Mouse (Mus musculus): ENCODE measurements at regions not wholly inside any gene's neighbourhood (a gene's known extent, or its start where the extent isn't known, plus 50 kb on each side); places are given as distances from the start of the nearest gene placed in this dataset.

GRCm38 (mm10) chr9:46819376-46819775, 179.2 kb upstream of the Gm4791 start:
- Histone ChIP-seq H3K27ac (no peak overlapping the region), H3K9ac (ENCODE audit: low read depth, low read length) (no peak overlapping the region), H3K36me3 (ENCODE audit: control insufficient read depth, insufficient read depth, low read length) (no peaks in the 10 kb centered on the region), H3K4me1 (ENCODE audit: control insufficient read depth, insufficient read depth, low read length) (no peaks in the 10 kb centered on the region), H3K79me2 (replicated peaks; ENCODE audit: control insufficient read depth, insufficient read depth, low read length) (no peaks in the 10 kb centered on the region), H3K4me3 (no peak overlapping the region), H3K27me3 (ENCODE audit: control insufficient read depth, insufficient read depth, low read length) (no peaks in the 10 kb centered on the region)
- TF ChIP-seq POLR2A (IDR thresholded peaks at IDR 0.05; ENCODE audit: insufficient read depth, low read depth, low read length) (no peak), CTCF (IDR thresholded peaks at IDR 0.05) (no peak), EP300 (IDR thresholded peaks at IDR 0.05; ENCODE audit: insufficient read depth, low read depth, low read length) (no peak)
- WGBS, result 53% methylated on average over 6 of the region's 6 CpGs
- intact Hi-C loops (cut with DNase I), result loop anchor here (10.0 kb wide), 1 partner anchor 425 kb away; no protein-coding TSS in a partner anchor
- DNase-seq, result no peak

GRCm38 (mm10) chr9:46816126-46816525, 182.4 kb upstream of the Gm4791 start:
- Histone ChIP-seq H3K27ac (no peak overlapping the region), H3K36me3 (ENCODE audit: control insufficient read depth, insufficient read depth, low read length) (no peaks in the 10 kb centered on the region), H3K27me3 (ENCODE audit: control insufficient read depth, insufficient read depth, low read length) (no peaks in the 10 kb centered on the region), H3K4me3 (no peak overlapping the region), H3K79me2 (replicated peaks; ENCODE audit: control insufficient read depth, insufficient read depth, low read length) (no peaks in the 10 kb centered on the region), H3K9ac (ENCODE audit: low read depth, low read length) (no peak overlapping the region), H3K4me1 (ENCODE audit: control insufficient read depth, insufficient read depth, low read length) (no peaks in the 10 kb centered on the region)
- DNase-seq, result no peak
- 49% methylated on average over 5 of the region's 5 CpGs for WGBS
- intact Hi-C loops (cut with DNase I), result loop anchor here (10.0 kb wide), 1 partner anchor 421 kb away; no protein-coding TSS in a partner anchor
- no peak for TF ChIP-seq EP300 (IDR thresholded peaks at IDR 0.05; ENCODE audit: insufficient read depth, low read depth, low read length)
- TF ChIP-seq POLR2A (IDR thresholded peaks at IDR 0.05; ENCODE audit: insufficient read depth, low read depth, low read length), result no peak
- no peak for TF ChIP-seq CTCF (IDR thresholded peaks at IDR 0.05)

- H3K79me2 ChIP-seq (replicated peaks; ENCODE audit: control insufficient read depth, insufficient read depth, low read length), result no peaks in the 10 kb centered on the region
- peak; percentile 29 to 57 for DNase-seq
- TF ChIP-seq CTCF (IDR thresholded peaks at IDR 0.05) (peak; percentile 93), POLR2A (IDR thresholded peaks at IDR 0.05; ENCODE audit: insufficient read depth, low read depth, low read length) (no peak), EP300 (IDR thresholded peaks at IDR 0.05; ENCODE audit: insufficient read depth, low read depth, low read length) (no peak)
- no peaks in the 10 kb centered on the region for H3K4me1 ChIP-seq (ENCODE audit: control insufficient read depth, insufficient read depth, low read length)
- H3K36me3 ChIP-seq (ENCODE audit: control insufficient read depth, insufficient read depth, low read length), result no peaks in the 10 kb centered on the region
- 18% methylated on average over 22 of the region's 22 CpGs for WGBS
- intact Hi-C loops (cut with DNase I), result loop anchor here (2.0 to 10.0 kb wide), 2 partner anchors 420 to 460 kb away; no protein-coding TSS in a partner anchor
- no peak overlapping the region for H3K4me3 ChIP-seq
- no peaks in the 10 kb centered on the region for H3K27me3 ChIP-seq (ENCODE audit: control insufficient read depth, insufficient read depth, low read length)
- no peak overlapping the region for H3K9ac ChIP-seq (ENCODE audit: low read depth, low read length)
- H3K27ac ChIP-seq, result no peak overlapping the region
Observed at GRCm38 (mm10) chr9:46814478-46815241, 183.9 kb upstream of the Gm4791 start.

GRCm38 (mm10) chr9:46810266-46810665, 188.3 kb upstream of the Gm4791 start:
- WGBS, result 76% methylated on average over 7 of the region's 7 CpGs
- no peak overlapping the region for H3K27ac ChIP-seq
- no peaks in the 10 kb centered on the region for H3K36me3 ChIP-seq (ENCODE audit: control insufficient read depth, insufficient read depth, low read length)
- H3K4me1 ChIP-seq (ENCODE audit: control insufficient read depth, insufficient read depth, low read length), result no peaks in the 10 kb centered on the region
- no peak for TF ChIP-seq EP300 (IDR thresholded peaks at IDR 0.05; ENCODE audit: insufficient read depth, low read depth, low read length)
- no peak for TF ChIP-seq CTCF (IDR thresholded peaks at IDR 0.05)
- TF ChIP-seq POLR2A (IDR thresholded peaks at IDR 0.05; ENCODE audit: insufficient read depth, low read depth, low read length), result no peak
- DNase-seq, result no peak
- H3K27me3 ChIP-seq (ENCODE audit: control insufficient read depth, insufficient read depth, low read length), result no peaks in the 10 kb centered on the region
- intact Hi-C loops (cut with DNase I), result loop anchor here (10.0 kb wide), 1 partner anchor 415 kb away; no protein-coding TSS in a partner anchor
- no peak overlapping the region for H3K9ac ChIP-seq (ENCODE audit: low read depth, low read length)
- no peak overlapping the region for H3K4me3 ChIP-seq
- no peaks in the 10 kb centered on the region for H3K79me2 ChIP-seq (replicated peaks; ENCODE audit: control insufficient read depth, insufficient read depth, low read length)

GRCm38 (mm10) chr9:46795446-46795845, 203.1 kb upstream of the Gm4791 start:
- Histone ChIP-seq H3K27ac (no peak overlapping the region), H3K4me1 (ENCODE audit: control insufficient read depth, insufficient read depth, low read length) (no peaks in the 10 kb centered on the region), H3K9ac (ENCODE audit: low read depth, low read length) (no peak overlapping the region), H3K36me3 (ENCODE audit: control insufficient read depth, insufficient read depth, low read length) (no peaks in the 10 kb centered on the region), H3K4me3 (no peak overlapping the region), H3K79me2 (replicated peaks; ENCODE audit: control insufficient read depth, insufficient read depth, low read length) (no peaks in the 10 kb centered on the region), H3K27me3 (ENCODE audit: control insufficient read depth, insufficient read depth, low read length) (no peaks in the 10 kb centered on the region)
- no peak for TF ChIP-seq POLR2A (IDR thresholded peaks at IDR 0.05; ENCODE audit: insufficient read depth, low read depth, low read length)
- TF ChIP-seq CTCF (IDR thresholded peaks at IDR 0.05), result no peak
- no peak for TF ChIP-seq EP300 (IDR thresholded peaks at IDR 0.05; ENCODE audit: insufficient read depth, low read depth, low read length)
- intact Hi-C loops (cut with DNase I), result no loop called here
- DNase-seq, result no peak
- 51% methylated on average over 11 of the region's 11 CpGs for whole genome bisulfite sequencing

GRCm38 (mm10) chr9:46789036-46789435, 209.5 kb upstream of the Gm4791 start:
- H3K4me1 ChIP-seq (ENCODE audit: control insufficient read depth, insufficient read depth, low read length), result no peaks in the 10 kb centered on the region

More at GRCm38 (mm10) chr9:46789036-46789435, 209.5 kb upstream of the Gm4791 start:
- intact Hi-C loops (cut with DNase I), result no loop called here
- 64% methylated on average over 10 of the region's 10 CpGs for WGBS
- no peaks in the 10 kb centered on the region for H3K36me3 ChIP-seq (ENCODE audit: control insufficient read depth, insufficient read depth, low read length)
- no peak overlapping the region for H3K4me3 ChIP-seq
- H3K79me2 ChIP-seq (replicated peaks; ENCODE audit: control insufficient read depth, insufficient read depth, low read length), result no peaks in the 10 kb centered on the region
- no peak for DNase-seq
- TF ChIP-seq POLR2A (IDR thresholded peaks at IDR 0.05; ENCODE audit: insufficient read depth, low read depth, low read length) (no peak), EP300 (IDR thresholded peaks at IDR 0.05; ENCODE audit: insufficient read depth, low read depth, low read length) (no peak), CTCF (IDR thresholded peaks at IDR 0.05) (no peak)
- no peak overlapping the region for H3K9ac ChIP-seq (ENCODE audit: low read depth, low read length)
- H3K27me3 ChIP-seq (ENCODE audit: control insufficient read depth, insufficient read depth, low read length), result no peaks in the 10 kb centered on the region
- no peak overlapping the region for H3K27ac ChIP-seq
